Mouse (Mus musculus) bone marrow, adult 2 months (tissue): ENCODE results near the gene Tssk6. TPM values are rescaled to one million over a fixed set of nuclear protein-coding genes. Genes with fewer than 3 reads are reported as not detected.
"Not testable (repeated sequence)": the region's sequence is repeated elsewhere in the genome, so short reads cannot be mapped to it uniquely, and the experiment has no call there.

Experiments used
- H3K27ac ChIP-seq: fragments of 200-500 bp; 2 replicates; pipeline ENCODE4 v1.5.1; 2012; ENCODE audit warnings: low read depth, mild to moderate bottlenecking, control low read depth, inconsistent platforms, low read length; ENCODE audit not compliant: control insufficient read depth, poor library complexity, insufficient read depth
- H3K4me1 ChIP-seq: fragments of 200-500 bp; 2 replicates; pipeline ENCODE4 v1.6.1; 2011; ENCODE audit warnings: low read length; ENCODE audit not compliant: control insufficient read depth, insufficient read depth
- H3K4me3 ChIP-seq: fragments of 200-500 bp; replicated peaks from 2 replicates; pipeline ENCODE3; 2011; ENCODE audit warnings: mild to moderate bottlenecking, low read depth, low read length, control low read depth; ENCODE audit not compliant: control insufficient read depth
- CTCF ChIP-seq: fragments of 200-500 bp; IDR thresholded peaks from 2 replicates; pipeline ENCODE4 v1.5.1; 2011; ENCODE audit warnings: low read length, control low read depth; ENCODE audit not compliant: control insufficient read depth, insufficient read depth
- POLR2A ChIP-seq: fragments of 200-500 bp; IDR thresholded peaks from 2 replicates; pipeline ENCODE4 v1.6.1; 2011; ENCODE audit warnings: low read depth, mild to moderate bottlenecking, control low read depth, low read length, borderline replicate concordance; ENCODE audit not compliant: control insufficient read depth
- WGBS: fragments of 180-500 bp; shearing (Covaris S2); methylation state at CpG from one replicate; pipeline ENCODE4 v1.1.7; 2018; 5-methylcytosine and 5-hydroxymethylcytosine counted together
- polyA plus RNA-seq: library from polyadenylated mRNA; stranded (reverse); fragments of >200 nt; gene quantifications from 2 replicates; pipeline ENCODE4 v1.2.4, GENCODE M21; 2011; ENCODE audit warnings: low replicate concordance; ENCODE audit not compliant: missing spikeins, insufficient read depth, insufficient read length

Tssk6 gene
- polyA plus RNA-seq, 1 experiment: not detected

DNA sequence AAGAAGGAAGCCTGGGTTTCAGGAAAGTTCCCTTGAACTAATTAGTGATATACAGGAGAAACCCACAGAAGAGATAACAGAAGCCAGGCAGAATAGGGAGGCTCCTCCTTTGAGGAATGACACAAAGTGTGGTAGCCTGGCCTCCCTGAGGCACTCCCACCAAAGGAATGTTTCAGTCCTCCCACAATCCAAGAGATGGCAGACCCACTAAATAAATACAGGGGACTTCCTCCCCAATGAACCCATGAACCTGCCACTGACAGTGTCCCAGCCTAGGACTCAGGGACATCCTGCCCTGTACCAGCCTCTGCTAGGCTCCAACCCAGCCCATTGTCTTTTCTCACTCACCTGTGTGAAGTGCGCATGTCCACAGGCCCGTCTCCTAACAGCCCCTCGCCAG lies 33.4 kb downstream of the Tssk6 start:
- 97% methylated on average over 3 of the region's 3 CpGs for WGBS
- Histone ChIP-seq H3K4me1 (peaks cover 10% of the 10 kb centered on the region), H3K27ac (no peak overlapping the region), H3K4me3 (no peak overlapping the region)
- TF ChIP-seq POLR2A (no peak), CTCF (no peak)

GRCm38 (mm10) chr8:69936050-69936794 lies 34.2 kb downstream of the Tssk6 start:
- 86% methylated on average over 7 of the region's 7 CpGs for WGBS
- Histone ChIP-seq H3K4me1 (peaks cover 10% of the 10 kb centered on the region), H3K27ac (no peak overlapping the region), H3K4me3 (no peak overlapping the region)
- no peak for TF ChIP-seq CTCF
- no peak for TF ChIP-seq POLR2A

- WGBS: 33% methylated on average over 3 of the region's 3 CpGs
- Histone ChIP-seq H3K27ac (no peak overlapping the region), H3K4me3 (no peak overlapping the region), H3K4me1 (peaks cover 10% of the 10 kb centered on the region)
- no peak for TF ChIP-seq POLR2A
- TF ChIP-seq CTCF: no peak
These were observed 35.5 kb downstream of the Tssk6 start for GRCm38 (mm10) chr8:69937466-69937865.

DNA sequence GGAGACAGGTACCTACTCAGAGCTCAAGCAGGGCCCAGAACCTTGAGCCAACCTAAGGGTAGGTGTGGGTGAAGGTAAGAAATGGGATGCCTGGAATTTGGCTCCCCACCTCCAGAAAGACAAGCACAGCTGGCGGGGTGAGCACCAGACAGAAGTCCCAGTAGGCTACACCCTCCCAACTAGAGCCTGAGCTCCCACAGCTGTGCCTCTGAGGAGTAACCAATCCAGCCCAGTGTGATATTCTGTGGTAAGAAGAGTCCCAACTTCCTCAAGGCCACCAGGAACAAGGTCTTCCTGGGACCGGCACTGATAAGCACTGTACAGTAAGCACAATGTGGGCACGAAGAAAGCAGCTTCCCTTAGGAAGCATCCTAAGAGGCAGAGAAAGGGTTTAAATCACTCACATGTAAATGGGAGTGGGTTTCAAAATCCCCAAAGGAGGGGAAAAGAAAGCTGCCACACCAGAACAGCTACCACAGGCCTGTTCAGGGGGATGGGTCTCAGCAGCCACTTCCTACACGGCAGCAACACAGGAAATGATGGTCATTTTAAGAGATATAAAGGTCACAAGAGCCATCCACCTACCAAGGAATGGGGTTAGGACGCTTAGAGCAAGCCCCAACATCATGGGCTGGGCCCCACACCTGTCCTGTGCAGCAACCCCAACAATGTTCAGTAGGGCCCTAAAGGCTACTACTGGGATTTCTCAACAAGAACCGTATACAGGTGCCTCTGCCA lies 36.4 kb downstream of the Tssk6 start:
- Histone ChIP-seq H3K4me3 (no peak overlapping the region), H3K4me1 (peaks cover 10% of the 10 kb centered on the region), H3K27ac (no peak overlapping the region)
- WGBS: 38% methylated on average over 6 of the region's 6 CpGs
- TF ChIP-seq CTCF: no peak
- TF ChIP-seq POLR2A: no peak

DNA sequence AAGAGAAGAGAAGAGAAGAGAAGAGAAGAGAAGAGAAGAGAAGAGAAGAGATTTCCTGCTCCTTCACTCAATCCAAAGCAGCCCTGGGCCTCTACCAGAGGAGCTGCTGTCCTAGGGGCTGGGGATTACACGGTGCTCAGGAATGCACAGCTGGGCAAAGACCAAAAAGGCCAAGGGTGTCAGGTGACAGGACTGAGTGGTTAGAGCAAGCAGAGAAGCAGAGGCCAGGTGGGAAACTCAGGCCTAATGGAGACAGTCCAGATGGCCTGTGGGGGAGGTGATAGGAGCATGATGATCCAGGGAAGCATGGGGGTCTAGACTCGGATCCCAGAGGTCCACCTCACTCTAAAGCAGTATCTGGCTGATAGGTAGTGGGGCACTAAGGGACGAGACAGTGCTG lies 37.6 kb downstream of the Tssk6 start:
- TF ChIP-seq POLR2A (no peak), CTCF (no peak)
- WGBS: 69% methylated on average over 3 of the region's 3 CpGs
- Histone ChIP-seq H3K4me3 (no peak overlapping the region), H3K27ac (no peak overlapping the region), H3K4me1 (peaks cover 10% of the 10 kb centered on the region)

- TF ChIP-seq POLR2A (no peak), CTCF (no peak)
- Histone ChIP-seq H3K4me3 (no peak overlapping the region), H3K4me1 (peaks cover 10% of the 10 kb centered on the region), H3K27ac (no peak overlapping the region)
- WGBS: 54% methylated on average over 2 of the region's 2 CpGs
These were observed 38.4 kb downstream of the Tssk6 start for GRCm38 (mm10) chr8:69940386-69940785.

GRCm38 (mm10) chr8:69942495-69942894 lies 40.5 kb downstream of the Tssk6 start:
- not testable (repeated sequence) for H3K27ac ChIP-seq, H3K4me3 ChIP-seq, H3K4me1 ChIP-seq
- WGBS: 68% methylated on average over 3 of the region's 3 CpGs

DNA sequence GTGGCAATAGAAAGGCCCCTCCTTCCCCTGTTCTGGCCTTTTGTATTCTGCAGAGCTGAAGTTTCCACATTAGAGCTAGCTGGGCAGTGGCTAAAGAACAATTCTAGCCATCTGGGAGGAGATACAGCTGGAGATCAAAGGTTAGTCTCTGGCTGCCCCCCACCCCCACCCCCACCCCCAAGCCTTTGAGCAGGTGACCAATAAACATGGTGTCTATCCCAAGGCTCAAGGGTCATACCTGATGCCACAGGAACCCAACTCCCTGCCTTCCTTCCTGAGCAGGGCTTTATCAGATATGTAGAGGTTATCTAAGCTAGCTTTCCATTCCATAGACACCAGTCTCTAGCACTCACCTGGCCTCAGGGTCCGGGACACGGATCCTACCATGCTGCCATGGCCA lies 48.3 kb downstream of the Tssk6 start:
- 88% methylated on average over 2 of the region's 2 CpGs for WGBS
- Histone ChIP-seq H3K4me3 (no peak overlapping the region), H3K27ac (no peak overlapping the region), H3K4me1 (no peaks in the 10 kb centered on the region; the same call in none of the 2 replicates)
- TF ChIP-seq POLR2A (no peak), CTCF (no peak)

Other genes with a start within 250 kb of the Tssk6 start
- gene Zfp964, start 247.7 kb upstream of the Tssk6 start, polyA plus RNA-seq: 0.55 and 0.81 TPM in 2 replicates
- gene Zfp869, start 191.5 kb upstream of the Tssk6 start, polyA plus RNA-seq: 4.5 and 5.7 TPM in 2 replicates
- gene Zfp963, start 152.2 kb upstream of the Tssk6 start, polyA plus RNA-seq: 3.6 and 6.2 TPM in 2 replicates
- 2.4 and 3.8 TPM in 2 replicates for gene Gm20422, start 127.3 kb upstream of the Tssk6 start, polyA plus RNA-seq
- gene Atp13a1, start 111.0 kb upstream of the Tssk6 start, polyA plus RNA-seq: 22.2 and 44.4 TPM in 2 replicates
- gene Zfp866, start 111.0 kb upstream of the Tssk6 start, polyA plus RNA-seq: 10.6 and 13.5 TPM in 2 replicates
- gene Gmip, start 93.5 kb upstream of the Tssk6 start, polyA plus RNA-seq: 45.7 and 112 TPM in 2 replicates
- 1.3 and 3.8 TPM in 2 replicates for gene Lpar2, start 79.8 kb upstream of the Tssk6 start, polyA plus RNA-seq
- 5.9 and 9.7 TPM in 2 replicates for gene Pbx4, start 69.7 kb upstream of the Tssk6 start, polyA plus RNA-seq
- not detected in 2 replicates for gene Cilp2, start 14.5 kb upstream of the Tssk6 start, polyA plus RNA-seq
- gene Ndufa13, start 374 bp downstream of the Tssk6 start, polyA plus RNA-seq: 41.2 and 61.7 TPM in 2 replicates
- gene Yjefn3, start 528 bp downstream of the Tssk6 start, polyA plus RNA-seq: not detected in 2 replicates
- gene Gatad2a, start 94.2 kb downstream of the Tssk6 start, polyA plus RNA-seq: 22.0 and 34.5 TPM in 2 replicates
- 29.7 and 51.9 TPM in 2 replicates for gene Mau2, start 140.6 kb downstream of the Tssk6 start, polyA plus RNA-seq
- 19.1 and 26.4 TPM in 2 replicates for gene Sugp1, start 140.6 kb downstream of the Tssk6 start, polyA plus RNA-seq
- gene Tm6sf2, start 170.7 kb downstream of the Tssk6 start, polyA plus RNA-seq: 1.6 and 2.8 TPM in 2 replicates
- not detected in 2 replicates for gene Hapln4, start 181.3 kb downstream of the Tssk6 start, polyA plus RNA-seq
- gene Ncan, start 218.7 kb downstream of the Tssk6 start, polyA plus RNA-seq: 0.13 and 0.50 TPM in 2 replicates
- gene Nr2c2ap, start 229.1 kb downstream of the Tssk6 start, polyA plus RNA-seq: 16.1 and 29.5 TPM in 2 replicates
- gene Rfxank, start 237.0 kb downstream of the Tssk6 start, polyA plus RNA-seq: 7.0 and 14.4 TPM in 2 replicates
- gene Borcs8, start 237.3 kb downstream of the Tssk6 start, polyA plus RNA-seq: 13.9 and 33.6 TPM in 2 replicates
- gene Mef2b, start 237.5 kb downstream of the Tssk6 start, polyA plus RNA-seq: 1.3 and 2.7 TPM in 2 replicates